Mouse (Mus musculus): ENCODE results near the gene Gm20388. TPM values are rescaled to one million over a fixed set of nuclear protein-coding genes. Genes with fewer than 3 reads are reported as not detected.

Gene Gm20388
- 2.2 TPM in 1 of 2 replicates, not detected in the other for polyA plus RNA-seq (2015; fragmentation: Nextera tagmentation; extraction: Ambion mirVana)

DNA sequence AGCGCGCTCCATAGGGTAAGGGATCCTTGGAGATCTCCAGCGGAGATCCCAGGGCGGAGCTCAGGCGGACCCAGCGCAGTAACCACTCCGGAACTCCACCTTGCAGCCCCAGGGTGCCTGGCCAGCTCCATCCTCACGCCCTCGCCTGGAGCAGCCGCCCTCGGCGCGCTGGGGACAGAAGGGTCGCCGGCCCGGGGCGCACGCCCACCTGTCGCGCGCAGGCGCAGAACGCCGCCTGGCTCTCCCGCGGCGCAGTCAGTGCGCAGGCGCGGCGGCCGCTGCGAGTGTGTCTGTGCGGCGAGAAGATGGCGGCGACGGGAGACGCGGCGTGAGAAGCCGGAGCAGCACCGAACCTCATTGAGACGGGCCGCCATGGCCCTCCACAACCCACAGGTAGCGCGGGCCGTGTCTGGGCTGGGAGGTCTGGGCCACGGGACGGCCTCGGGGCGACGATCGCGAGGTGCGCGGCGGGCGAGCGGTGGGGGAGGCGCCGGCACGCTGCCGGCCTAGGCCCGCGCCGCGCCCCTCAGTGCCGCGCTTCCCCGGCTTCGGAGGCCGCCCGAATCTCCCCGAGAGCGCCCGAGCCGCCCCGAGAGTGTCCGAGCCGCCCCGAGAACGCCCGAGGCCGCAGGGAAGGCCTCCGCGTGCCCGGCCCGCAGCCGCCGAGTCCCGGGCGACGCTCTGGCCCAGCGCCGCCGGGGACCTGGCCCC lies at the start of gene Gm20388:
Gm20388 (plus strand) TSS at position 295 of the 711 bp plus-strand sequence.
- Histone ChIP-seq H3K4me2 (peak within 1 kb of the TSS; percentile 98), H3K36me3 (no peaks in the 10 kb centered on the region), H3K27ac (peak within 1 kb of the TSS; percentile 94), H3K9ac (peak within 1 kb of the TSS; percentile 91), H3K27me3 (no peaks in the 10 kb centered on the region), H3K4me1 (replicated peaks) (peaks cover 49% of the 10 kb centered on the region), H3K9me3 (replicated peaks) (no peaks in the 10 kb centered on the region), H3K4me3 (peak within 1 kb of the TSS; percentile 86)
- ATAC-seq (replicated peaks; ENCODE audit: insufficient number of reproducible peaks, insufficient read depth, low FRiP score, low read depth): peak; percentile 95
- under 1% methylated on average over 91 of the region's 97 CpGs for WGBS

DNA sequence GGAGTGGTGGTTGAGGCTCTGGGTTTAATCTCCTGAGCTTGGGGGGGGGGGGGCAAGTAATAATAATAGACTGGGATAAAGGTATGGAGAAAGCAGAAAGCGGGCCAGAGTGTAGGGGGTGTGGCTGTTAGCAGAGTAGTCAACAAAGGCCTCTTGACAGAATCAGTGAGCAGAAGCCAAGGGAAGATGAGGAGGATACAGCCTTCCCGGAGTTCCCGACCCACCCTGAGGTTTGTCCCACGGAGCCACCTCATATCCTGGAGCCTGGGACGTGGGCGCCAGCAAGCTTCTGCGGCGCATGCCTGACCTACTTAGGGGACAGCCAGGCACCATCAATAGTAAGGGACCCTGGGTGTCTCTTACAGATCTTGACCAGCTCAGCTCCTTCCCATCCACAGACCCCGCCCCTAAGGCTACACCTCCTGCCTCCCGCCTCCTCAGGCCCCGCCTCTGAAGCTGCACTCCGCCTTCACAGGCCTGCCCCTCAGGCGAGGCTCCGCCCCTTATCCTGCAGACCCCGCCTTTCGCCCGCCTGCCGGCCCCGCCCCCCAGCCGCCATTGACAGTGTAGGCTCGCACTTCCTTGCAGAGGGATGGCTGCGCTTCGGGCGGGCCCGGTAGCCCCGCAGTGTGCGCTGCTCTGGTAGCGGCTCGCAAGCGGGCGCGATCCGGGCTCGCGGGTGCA lies 48.8 kb upstream of the Gm20388 start, which contains the start of gene Klhl36:
Klhl36 (plus strand) TSS at position 561 of the 684 bp plus-strand sequence.
- peak within 1 kb of the TSS; percentile 63 for H3K27ac ChIP-seq
- ATAC-seq (replicated peaks; ENCODE audit: insufficient number of reproducible peaks, insufficient read depth, low FRiP score, low read depth): peak; percentile 95
- H3K27me3 ChIP-seq: peaks cover 29% of the 10 kb centered on the region
- peak within 1 kb of the TSS; percentile 89 for H3K9ac ChIP-seq
- peak within 1 kb of the TSS; percentile 89 for H3K4me3 ChIP-seq
- H3K4me1 ChIP-seq (replicated peaks): peaks cover 16% of the 10 kb centered on the region
- WGBS: 1% methylated on average over 35 of the region's 35 CpGs
- H3K36me3 ChIP-seq: no peaks in the 10 kb centered on the region
- H3K9me3 ChIP-seq (replicated peaks): no peaks in the 10 kb centered on the region
- peak within 1 kb of the TSS; percentile 88 for H3K4me2 ChIP-seq

DNA sequence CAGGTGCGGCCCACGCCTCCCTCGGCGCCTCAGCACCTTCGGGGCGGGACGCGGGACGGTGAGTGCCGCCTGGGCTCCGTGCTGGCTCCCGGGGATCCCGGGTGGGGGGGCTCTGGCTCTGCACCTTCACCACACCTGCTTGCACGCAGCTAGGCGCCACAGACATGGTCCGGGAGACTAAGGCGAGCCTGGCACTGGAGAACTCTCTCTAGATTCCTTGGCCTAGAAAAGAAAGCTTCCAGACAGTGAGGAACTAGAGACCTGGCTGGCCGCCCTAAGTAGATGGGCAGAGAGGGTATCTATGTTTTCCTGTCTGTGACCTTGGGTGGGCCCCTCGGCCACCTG lies 48.3 kb upstream of the Gm20388 start:
- H3K4me2 ChIP-seq: peak overlapping the region; percentile 88
- H3K9ac ChIP-seq: peak overlapping the region; percentile 89
- H3K27me3 ChIP-seq: peaks cover 29% of the 10 kb centered on the region
- H3K4me1 ChIP-seq (replicated peaks): peaks cover 16% of the 10 kb centered on the region
- no peak for ATAC-seq (replicated peaks; ENCODE audit: insufficient number of reproducible peaks, insufficient read depth, low FRiP score, low read depth)
- no peaks in the 10 kb centered on the region for H3K36me3 ChIP-seq
- peak overlapping the region; percentile 89 for H3K4me3 ChIP-seq
- under 1% methylated on average over 19 of the region's 19 CpGs for WGBS
- H3K9me3 ChIP-seq (replicated peaks): no peaks in the 10 kb centered on the region
- peak overlapping the region; percentile 63 for H3K27ac ChIP-seq

DNA sequence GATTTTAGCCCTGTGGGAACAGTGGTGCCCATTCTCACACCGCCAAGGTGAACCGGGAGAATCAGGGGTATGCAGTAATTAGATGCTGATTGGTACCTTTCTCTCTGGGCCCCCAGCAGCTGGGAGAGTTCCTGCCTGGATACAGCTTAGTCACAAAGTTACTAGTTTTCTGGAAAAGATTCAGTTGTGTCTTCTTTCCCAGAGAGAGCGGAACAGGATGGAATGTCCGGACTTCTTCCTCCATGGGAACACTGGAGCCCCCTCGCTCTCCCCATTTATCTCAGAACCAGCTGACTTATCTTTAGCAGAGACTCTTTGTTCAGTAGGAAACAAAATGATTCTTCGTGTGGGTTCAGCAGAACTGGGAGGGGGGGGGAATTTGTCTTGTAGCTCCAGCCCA lies 47.9 kb upstream of the Gm20388 start:
- WGBS: 14% methylated on average over 6 of the region's 6 CpGs
- Histone ChIP-seq H3K9me3 (replicated peaks) (no peaks in the 10 kb centered on the region), H3K27ac (peak overlapping the region; percentile 63), H3K4me3 (peak overlapping the region; percentile 89), H3K4me2 (peak overlapping the region; percentile 88), H3K4me1 (replicated peaks) (peaks cover 16% of the 10 kb centered on the region), H3K27me3 (peaks cover 29% of the 10 kb centered on the region), H3K36me3 (no peaks in the 10 kb centered on the region), H3K9ac (peak overlapping the region; percentile 89)
- no peak for ATAC-seq (replicated peaks; ENCODE audit: insufficient number of reproducible peaks, insufficient read depth, low FRiP score, low read depth)

DNA sequence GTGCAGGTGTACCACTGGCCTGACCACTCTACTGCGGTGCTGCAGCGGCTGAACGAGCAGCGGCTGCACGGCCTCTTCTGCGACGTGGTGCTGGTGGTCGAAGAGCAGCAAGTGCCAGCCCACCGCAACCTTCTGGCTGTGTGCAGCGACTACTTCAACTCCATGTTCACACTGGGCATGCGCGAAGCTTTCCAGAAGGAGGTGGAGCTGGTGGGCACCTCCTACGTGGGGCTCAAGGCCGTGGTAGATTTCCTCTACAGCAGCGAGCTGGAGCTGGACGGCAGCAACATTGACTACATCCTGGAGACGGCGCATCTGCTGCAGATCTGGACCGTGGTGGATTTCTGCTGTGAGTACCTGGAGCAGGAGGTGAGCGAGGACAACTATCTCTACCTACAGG lies 41.0 kb upstream of the Gm20388 start:
- WGBS: 73% methylated on average over 20 of the region's 20 CpGs
- Histone ChIP-seq H3K4me3 (no peak overlapping the region), H3K9me3 (replicated peaks) (peaks cover 6% of the 10 kb centered on the region), H3K27ac (no peak overlapping the region), H3K36me3 (peaks cover 30% of the 10 kb centered on the region), H3K4me2 (no peak overlapping the region), H3K27me3 (no peaks in the 10 kb centered on the region), H3K4me1 (replicated peaks) (no peaks in the 10 kb centered on the region), H3K9ac (no peak overlapping the region)
- ATAC-seq (replicated peaks; ENCODE audit: insufficient number of reproducible peaks, insufficient read depth, low FRiP score, low read depth): no peak

DNA sequence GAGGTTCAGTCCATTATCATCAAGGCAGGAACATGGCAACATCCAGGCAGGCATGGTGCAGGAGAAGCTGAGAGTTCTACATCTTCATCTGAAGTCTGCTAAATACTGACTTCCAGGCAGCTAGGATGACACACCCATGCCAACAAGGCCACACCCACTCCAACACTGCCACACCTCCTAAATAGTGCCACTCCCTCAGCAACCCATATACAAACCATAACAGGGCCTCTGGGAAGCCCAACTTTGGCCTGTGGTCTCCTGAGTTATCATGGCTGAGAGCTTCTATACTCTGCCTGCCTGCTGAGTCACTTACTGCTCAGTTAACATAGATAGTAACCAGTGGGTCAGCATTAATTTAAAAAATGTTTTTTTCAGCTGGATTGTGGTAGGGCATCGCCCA lies 37.5 kb upstream of the Gm20388 start:
- H3K27ac ChIP-seq: no peak overlapping the region
- no peak overlapping the region for H3K4me2 ChIP-seq
- WGBS: 93% methylated on average over 1 of the region's 1 CpGs
- H3K4me3 ChIP-seq: no peak overlapping the region
- ATAC-seq (replicated peaks; ENCODE audit: insufficient number of reproducible peaks, insufficient read depth, low FRiP score, low read depth): no peak
- H3K9me3 ChIP-seq (replicated peaks): peaks cover 6% of the 10 kb centered on the region
- no peaks in the 10 kb centered on the region for H3K4me1 ChIP-seq (replicated peaks)
- H3K9ac ChIP-seq: no peak overlapping the region
- peaks cover 38% of the 10 kb centered on the region for H3K36me3 ChIP-seq
- H3K27me3 ChIP-seq: no peaks in the 10 kb centered on the region

DNA sequence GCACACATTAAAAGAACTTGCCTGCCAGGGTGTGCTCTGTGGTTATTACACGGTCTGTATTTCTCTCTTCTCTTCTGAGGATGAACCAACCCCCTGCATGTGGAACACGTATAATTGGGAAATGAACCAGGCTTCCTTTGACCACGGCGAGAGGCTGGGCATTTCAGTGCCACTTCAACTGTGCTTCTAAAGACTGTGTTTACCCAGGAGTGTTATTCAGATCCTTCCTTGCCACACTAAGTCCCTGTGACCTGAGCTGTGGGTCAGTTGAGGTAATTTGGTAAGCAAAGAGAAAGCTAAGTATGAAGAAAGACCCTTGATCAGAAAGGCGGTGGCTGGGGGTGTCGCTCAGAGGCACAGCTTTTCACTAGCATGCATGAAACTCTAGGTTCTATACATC lies 29.3 kb upstream of the Gm20388 start:
- H3K27me3 ChIP-seq: peaks cover 10% of the 10 kb centered on the region; the same call in 1 of the 2 replicates
- no peak for ATAC-seq (replicated peaks; ENCODE audit: insufficient number of reproducible peaks, insufficient read depth, low FRiP score, low read depth)
- peaks cover 11% of the 10 kb centered on the region for H3K4me1 ChIP-seq (replicated peaks)
- peaks cover 4% of the 10 kb centered on the region; the same call in 1 of the 2 replicates for H3K36me3 ChIP-seq
- 77% methylated on average over 6 of the region's 6 CpGs for WGBS
- no peak overlapping the region for H3K4me2 ChIP-seq
- no peak overlapping the region for H3K9ac ChIP-seq
- no peaks in the 10 kb centered on the region for H3K9me3 ChIP-seq (replicated peaks)
- no peak overlapping the region for H3K4me3 ChIP-seq
- no peak overlapping the region for H3K27ac ChIP-seq

DNA sequence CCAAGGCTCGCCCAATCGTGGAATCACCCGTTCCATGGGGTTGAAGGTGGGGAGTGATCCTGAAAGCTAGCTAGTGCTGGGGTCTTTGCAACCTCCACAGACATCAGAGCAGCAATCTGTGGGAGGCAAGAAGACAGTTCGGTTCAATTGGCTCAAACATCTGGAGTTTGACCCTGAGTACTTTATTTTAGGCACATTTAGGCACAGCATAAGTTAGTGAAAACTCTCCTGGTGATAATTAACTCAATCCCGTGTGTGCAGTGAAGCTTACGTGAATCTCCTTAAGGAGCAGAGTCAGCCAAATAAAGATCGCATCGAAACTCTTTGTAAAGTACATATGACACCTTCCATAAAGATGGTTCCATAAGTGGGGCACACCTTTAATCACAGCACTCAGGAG lies 28.7 kb upstream of the Gm20388 start:
- Histone ChIP-seq H3K27me3 (peaks cover 10% of the 10 kb centered on the region; the same call in 1 of the 2 replicates), H3K4me3 (no peak overlapping the region), H3K9ac (no peak overlapping the region), H3K9me3 (replicated peaks) (no peaks in the 10 kb centered on the region), H3K36me3 (no peaks in the 10 kb centered on the region), H3K4me1 (replicated peaks) (peaks cover 12% of the 10 kb centered on the region), H3K27ac (no peak overlapping the region), H3K4me2 (no peak overlapping the region)
- ATAC-seq (replicated peaks; ENCODE audit: insufficient number of reproducible peaks, insufficient read depth, low FRiP score, low read depth): no peak
- 80% methylated on average over 8 of the region's 8 CpGs for WGBS

DNA sequence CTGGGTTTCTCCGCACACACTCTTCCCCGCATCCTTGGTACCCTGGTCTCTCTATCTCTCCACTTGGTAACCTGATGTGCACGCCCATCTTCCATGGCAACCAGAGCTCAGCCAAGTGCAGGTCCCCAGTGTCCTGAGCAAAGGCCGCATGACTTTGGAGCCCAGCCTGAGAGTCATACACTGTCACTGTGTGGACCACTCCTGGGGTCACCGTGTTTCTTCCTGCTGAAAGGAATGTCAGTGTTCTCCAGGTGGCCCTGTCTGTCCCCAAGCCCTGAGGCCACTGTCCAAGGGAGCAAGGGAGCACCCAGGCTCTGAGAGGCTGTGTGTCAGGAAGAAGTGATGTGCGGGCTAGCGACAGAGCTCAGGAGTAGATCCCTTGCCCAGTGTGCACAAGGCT lies 27.4 kb upstream of the Gm20388 start:
- Histone ChIP-seq H3K27ac (no peak overlapping the region), H3K4me3 (no peak overlapping the region), H3K9me3 (replicated peaks) (no peaks in the 10 kb centered on the region), H3K27me3 (peaks cover 10% of the 10 kb centered on the region), H3K36me3 (no peaks in the 10 kb centered on the region), H3K9ac (no peak overlapping the region), H3K4me2 (no peak overlapping the region), H3K4me1 (replicated peaks) (peaks cover 12% of the 10 kb centered on the region)
- WGBS: 88% methylated on average over 7 of the region's 7 CpGs
- no peak for ATAC-seq (replicated peaks; ENCODE audit: insufficient number of reproducible peaks, insufficient read depth, low FRiP score, low read depth)

DNA sequence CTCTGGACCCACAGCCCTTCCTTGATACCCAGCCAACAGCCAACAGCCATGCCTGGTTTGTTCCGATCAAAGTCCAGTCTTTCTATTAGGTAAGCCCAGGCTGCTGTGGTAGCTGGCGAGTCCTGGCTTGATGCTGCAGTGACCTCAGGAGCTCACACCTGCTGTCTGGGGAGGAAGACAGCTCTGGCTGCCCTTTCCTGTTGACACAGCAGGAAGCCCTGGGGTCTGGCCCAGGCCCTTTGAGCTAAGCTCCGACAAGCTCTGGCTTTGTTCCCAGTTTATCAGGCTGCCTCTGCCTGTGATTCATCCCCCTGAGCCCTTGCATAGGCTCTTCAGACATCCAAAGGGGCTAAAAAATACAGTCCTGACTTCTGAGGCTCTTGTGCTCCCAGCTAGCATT lies 25.0 kb upstream of the Gm20388 start:
- Histone ChIP-seq H3K27me3 (peaks cover 1% of the 10 kb centered on the region), H3K4me2 (peak overlapping the region; percentile 2; the same call in 1 of the 2 replicates), H3K4me1 (replicated peaks) (peaks cover 12% of the 10 kb centered on the region), H3K27ac (peak overlapping the region; percentile 24), H3K36me3 (no peaks in the 10 kb centered on the region), H3K9me3 (replicated peaks) (no peaks in the 10 kb centered on the region), H3K4me3 (no peak overlapping the region), H3K9ac (no peak overlapping the region)
- ATAC-seq (replicated peaks; ENCODE audit: insufficient number of reproducible peaks, insufficient read depth, low FRiP score, low read depth): peak; percentile 77
- 14% methylated on average over 3 of the region's 3 CpGs for WGBS

DNA sequence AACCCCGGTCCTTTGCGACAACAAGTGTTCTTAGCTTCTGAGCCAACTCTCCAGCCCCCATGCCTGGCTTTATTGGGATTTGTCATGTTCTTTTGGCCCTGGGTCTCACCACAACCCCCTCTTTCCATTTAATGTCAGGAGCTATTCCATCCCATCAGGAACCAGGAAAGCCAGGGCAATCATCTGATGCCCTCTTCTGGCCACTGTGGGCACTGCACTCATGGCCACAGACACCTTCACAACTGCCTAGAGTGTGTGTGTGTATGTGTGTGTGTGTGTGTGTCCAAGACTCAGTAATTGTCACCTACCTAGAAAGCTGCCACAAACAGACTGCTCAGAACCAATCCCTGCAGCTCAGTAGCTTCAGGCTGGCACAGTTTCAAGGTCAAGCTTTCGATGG lies 23.5 kb upstream of the Gm20388 start:
- no peak overlapping the region for H3K27ac ChIP-seq
- no peaks in the 10 kb centered on the region for H3K9me3 ChIP-seq (replicated peaks)

More for the DNA sequence above, 23.5 kb upstream of the Gm20388 start:
- H3K27me3 ChIP-seq: no peaks in the 10 kb centered on the region; the same call in 1 of the 2 replicates
- H3K4me3 ChIP-seq: no peak overlapping the region
- peaks cover 12% of the 10 kb centered on the region for H3K4me1 ChIP-seq (replicated peaks)
- H3K9ac ChIP-seq: no peak overlapping the region
- no peak for ATAC-seq (replicated peaks; ENCODE audit: insufficient number of reproducible peaks, insufficient read depth, low FRiP score, low read depth)
- WGBS: 85% methylated on average over 3 of the region's 3 CpGs
- H3K4me2 ChIP-seq: no peak overlapping the region
- no peaks in the 10 kb centered on the region for H3K36me3 ChIP-seq
